Mouse (Mus musculus): ENCODE measurements around the gene Aldh3b1. TPM values are rescaled to one million over a fixed set of nuclear protein-coding genes. Genes with fewer than 3 reads are reported as not detected.

Gene Aldh3b1
- polyA plus RNA-seq, 1 experiment from 2014 or later = 1.7 TPM

- no peaks in the 10 kb centered on the region for H3K36me3 ChIP-seq
- peak overlapping the region; percentile 90 for H3K4me2 ChIP-seq
- no peak overlapping the region for H3K27ac ChIP-seq
- H3K9ac ChIP-seq = peak overlapping the region; percentile 72
- H3K4me1 ChIP-seq = peaks cover 15% of the 10 kb centered on the region
- no peaks in the 10 kb centered on the region for H3K9me3 ChIP-seq
- no peak for ATAC-seq (ENCODE audit: insufficient number of reproducible peaks, insufficient read depth, low FRiP score, low TSS enrichment, low read depth)
- 6% methylated on average over 22 of the region's 22 CpGs for WGBS
- H3K4me3 ChIP-seq = peak overlapping the region; percentile 53
- H3K27me3 ChIP-seq = no peaks in the 10 kb centered on the region
Measured at GRCm38 (mm10) chr19:3935896-3936850, 6.6 kb upstream of the Aldh3b1 start.

GRCm38 (mm10) chr19:3935032-3935895 lies 5.7 kb upstream of the Aldh3b1 start, which contains the start of gene Unc93b1:
Gene Unc93b1, plus strand, starts transcription at chr19:3935186.
- Histone ChIP-seq H3K4me2 (peak within 1 kb of the TSS; percentile 90), H3K4me3 (peak within 1 kb of the TSS; percentile 53), H3K9me3 (no peaks in the 10 kb centered on the region), H3K27ac (0 out of 2 replicates have a peak within 1 kb of the TSS, but pooled peaks have one; percentile 13), H3K27me3 (no peaks in the 10 kb centered on the region), H3K36me3 (no peaks in the 10 kb centered on the region), H3K4me1 (peaks cover 23% of the 10 kb centered on the region), H3K9ac (peak within 1 kb of the TSS; percentile 72)
- peak; percentile 78 for ATAC-seq (ENCODE audit: insufficient number of reproducible peaks, insufficient read depth, low FRiP score, low TSS enrichment, low read depth)
- 5% methylated on average over 42 of the region's 42 CpGs for WGBS

GRCm38 (mm10) chr19:3931716-3932115 lies 2.1 kb upstream of the Aldh3b1 start:
- WGBS = 90% methylated on average over 9 of the region's 9 CpGs
- H3K36me3 ChIP-seq = no peaks in the 10 kb centered on the region
- no peak overlapping the region for H3K4me3 ChIP-seq
- no peaks in the 10 kb centered on the region for H3K9me3 ChIP-seq
- ATAC-seq (ENCODE audit: insufficient number of reproducible peaks, insufficient read depth, low FRiP score, low TSS enrichment, low read depth) = no peak
- H3K4me1 ChIP-seq = peaks cover 42% of the 10 kb centered on the region
- H3K9ac ChIP-seq = no peak overlapping the region
- no peak overlapping the region for H3K27ac ChIP-seq
- H3K27me3 ChIP-seq = no peaks in the 10 kb centered on the region
- no peak overlapping the region for H3K4me2 ChIP-seq

GRCm38 (mm10) chr19:3930262-3931057 lies 852 bp upstream of the Aldh3b1 start:
- Histone ChIP-seq H3K9ac (0 out of 2 replicates have a peak overlapping the region, but pooled peaks have one; percentile 52), H3K27me3 (no peaks in the 10 kb centered on the region), H3K27ac (peak overlapping the region; percentile 86), H3K4me3 (no peak overlapping the region), H3K4me2 (no peak overlapping the region), H3K36me3 (no peaks in the 10 kb centered on the region), H3K9me3 (no peaks in the 10 kb centered on the region), H3K4me1 (peaks cover 45% of the 10 kb centered on the region)
- WGBS = 69% methylated on average over 21 of the region's 21 CpGs
- no peak for ATAC-seq (ENCODE audit: insufficient number of reproducible peaks, insufficient read depth, low FRiP score, low TSS enrichment, low read depth)

- H3K9me3 ChIP-seq = no peaks in the 10 kb centered on the region
- H3K27ac ChIP-seq = peak overlapping the region; percentile 86
- no peaks in the 10 kb centered on the region for H3K36me3 ChIP-seq
- H3K27me3 ChIP-seq = no peaks in the 10 kb centered on the region
- H3K9ac ChIP-seq = no peak overlapping the region
- H3K4me3 ChIP-seq = no peak overlapping the region
- H3K4me2 ChIP-seq = peak overlapping the region; percentile 14; the same call in 1 of the 2 replicates
- WGBS = 67% methylated on average over 4 of the region's 4 CpGs
- H3K4me1 ChIP-seq = peaks cover 41% of the 10 kb centered on the region
- ATAC-seq (ENCODE audit: insufficient number of reproducible peaks, insufficient read depth, low FRiP score, low TSS enrichment, low read depth) = no peak
Measured at GRCm38 (mm10) chr19:3928779-3929178, 829 bp downstream of the Aldh3b1 start.

- Histone ChIP-seq H3K36me3 (no peaks in the 10 kb centered on the region), H3K4me3 (no peak overlapping the region), H3K4me1 (peaks cover 41% of the 10 kb centered on the region), H3K4me2 (no peak overlapping the region), H3K27me3 (no peaks in the 10 kb centered on the region), H3K9me3 (no peaks in the 10 kb centered on the region), H3K27ac (no peak overlapping the region), H3K9ac (no peak overlapping the region)
- 96% methylated on average over 4 of the region's 4 CpGs for WGBS
- ATAC-seq (ENCODE audit: insufficient number of reproducible peaks, insufficient read depth, low FRiP score, low TSS enrichment, low read depth) = no peak
Measured at GRCm38 (mm10) chr19:3927989-3928388, 1.6 kb downstream of the Aldh3b1 start.

- Histone ChIP-seq H3K36me3 (no peaks in the 10 kb centered on the region), H3K27ac (peak overlapping the region; percentile 51; the same call in 1 of the 2 replicates), H3K9ac (no peak overlapping the region), H3K4me2 (no peak overlapping the region), H3K27me3 (no peaks in the 10 kb centered on the region), H3K9me3 (no peaks in the 10 kb centered on the region), H3K4me1 (peaks cover 41% of the 10 kb centered on the region), H3K4me3 (no peak overlapping the region)
- no peak for ATAC-seq (ENCODE audit: insufficient number of reproducible peaks, insufficient read depth, low FRiP score, low TSS enrichment, low read depth)
- WGBS = 67% methylated on average over 6 of the region's 6 CpGs
Measured at GRCm38 (mm10) chr19:3926685-3927084, 2.9 kb downstream of the Aldh3b1 start.

GRCm38 (mm10) chr19:3926279-3926678 lies 3.3 kb downstream of the Aldh3b1 start:
- Histone ChIP-seq H3K27ac (peak overlapping the region; percentile 51), H3K4me2 (no peak overlapping the region)

GRCm38 (mm10) chr19:3925859-3926258 lies 3.7 kb downstream of the Aldh3b1 start:
- Histone ChIP-seq H3K9ac (no peak overlapping the region), H3K4me2 (no peak overlapping the region), H3K36me3 (no peaks in the 10 kb centered on the region), H3K27me3 (no peaks in the 10 kb centered on the region), H3K4me1 (peaks cover 39% of the 10 kb centered on the region), H3K4me3 (no peak overlapping the region), H3K27ac (peak overlapping the region; percentile 51; the same call in 1 of the 2 replicates), H3K9me3 (no peaks in the 10 kb centered on the region)
- 57% methylated on average over 6 of the region's 6 CpGs for WGBS
- no peak for ATAC-seq (ENCODE audit: insufficient number of reproducible peaks, insufficient read depth, low FRiP score, low TSS enrichment, low read depth)

More at GRCm38 (mm10) chr19:3926279-3926678, 3.3 kb downstream of the Aldh3b1 start:
- WGBS = 54% methylated on average over 3 of the region's 3 CpGs
- Histone ChIP-seq H3K4me1 (peaks cover 41% of the 10 kb centered on the region), H3K36me3 (no peaks in the 10 kb centered on the region), H3K4me3 (no peak overlapping the region), H3K9ac (no peak overlapping the region), H3K27me3 (no peaks in the 10 kb centered on the region), H3K9me3 (no peaks in the 10 kb centered on the region)
- no peak for ATAC-seq (ENCODE audit: insufficient number of reproducible peaks, insufficient read depth, low FRiP score, low TSS enrichment, low read depth)

- no peaks in the 10 kb centered on the region for H3K36me3 ChIP-seq
- WGBS = 91% methylated on average over 7 of the region's 7 CpGs
- H3K27me3 ChIP-seq = no peaks in the 10 kb centered on the region
Measured at GRCm38 (mm10) chr19:3924868-3925267, 4.7 kb downstream of the Aldh3b1 start.

GRCm38 (mm10) chr19:3924190-3924589 lies 5.4 kb downstream of the Aldh3b1 start:
- no peak overlapping the region for H3K4me3 ChIP-seq
- H3K4me1 ChIP-seq = peaks cover 25% of the 10 kb centered on the region
- H3K27ac ChIP-seq = no peak overlapping the region
- no peak overlapping the region for H3K9ac ChIP-seq
- no peaks in the 10 kb centered on the region for H3K36me3 ChIP-seq
- WGBS = 84% methylated on average over 8 of the region's 8 CpGs
- no peak for ATAC-seq (ENCODE audit: insufficient number of reproducible peaks, insufficient read depth, low FRiP score, low TSS enrichment, low read depth)
- H3K27me3 ChIP-seq = no peaks in the 10 kb centered on the region
- H3K9me3 ChIP-seq = no peaks in the 10 kb centered on the region
- H3K4me2 ChIP-seq = no peak overlapping the region

More at GRCm38 (mm10) chr19:3924868-3925267, 4.7 kb downstream of the Aldh3b1 start:
- Histone ChIP-seq H3K4me2 (no peak overlapping the region), H3K4me1 (peaks cover 29% of the 10 kb centered on the region), H3K9ac (no peak overlapping the region), H3K4me3 (no peak overlapping the region), H3K9me3 (no peaks in the 10 kb centered on the region), H3K27ac (no peak overlapping the region)
- ATAC-seq (ENCODE audit: insufficient number of reproducible peaks, insufficient read depth, low FRiP score, low TSS enrichment, low read depth) = no peak
